Mouse (Mus musculus): Measurements from ENCODE around the gene Ltb. TPM values are rescaled to one million over a fixed set of nuclear protein-coding genes. Genes with fewer than 3 reads are reported as not detected.
"Not testable (repeated sequence)": the region's sequence is repeated elsewhere in the genome, so short reads cannot be mapped to it uniquely, and the experiment has no call there.

Gene Ltb
- polyA plus RNA-seq, 1 experiment, result 0.05 TPM

GRCm38 (mm10) chr17:35232659-35233058 lies 38.4 kb downstream of the Ltb start:
- Histone ChIP-seq H3K4me2 (ENCODE audit: low read depth) (no peak overlapping the region), H3K4me3 (no peak overlapping the region)

GRCm38 (mm10) chr17:35233114-35233980 lies 39.1 kb downstream of the Ltb start, which contains the start of gene Atp6v1g2:
Gene Atp6v1g2 (plus strand): TSS chr17:35233660.
- Histone ChIP-seq H3K4me3 (peak within 1 kb of the TSS; percentile 94), H3K79me2 (ENCODE audit: control insufficient read depth, insufficient read depth) (peaks cover 21% of the 10 kb centered on the region), H3K36me3 (ENCODE audit: control insufficient read depth, insufficient read depth) (peaks cover 14% of the 10 kb centered on the region), H3ac (ENCODE audit: control insufficient read depth, insufficient read length) (peak within 1 kb of the TSS; percentile 80), H3K27me3 (ENCODE audit: control insufficient read depth, insufficient read depth, insufficient read length) (no peaks in the 10 kb centered on the region), H3K4me2 (ENCODE audit: low read depth) (peak within 1 kb of the TSS; percentile 80)
- TF ChIP-seq TCF3 (IDR thresholded peaks at IDR 0.05; ENCODE audit: insufficient read length, low read depth) (no peak), MYOG (IDR thresholded peaks at IDR 0.05; ENCODE audit: control insufficient read depth in 1 of 3, insufficient read depth in 1 of 3, insufficient read length in 2 of 3, low read depth in 2 of 3) (no peak), USF1 (IDR thresholded peaks at IDR 0.05; ENCODE audit: low read depth) (no peak), POLR2AphosphoS2 (IDR thresholded peaks at IDR 0.05; ENCODE audit: insufficient read length, low read depth) (no peak), POLR2A (IDR thresholded peaks at IDR 0.05; ENCODE audit: insufficient read length, low read depth) (no peak), CEBPB (IDR thresholded peaks at IDR 0.05; ENCODE audit: insufficient read depth, poor library complexity, severe bottlenecking) (no peak)

More at GRCm38 (mm10) chr17:35232659-35233058, 38.4 kb downstream of the Ltb start:
- no peak overlapping the region for H3ac ChIP-seq (ENCODE audit: control insufficient read depth, insufficient read length)
- H3K27me3 ChIP-seq (ENCODE audit: control insufficient read depth, insufficient read depth, insufficient read length), result no peaks in the 10 kb centered on the region
- no peak for TF ChIP-seq MYOD1 (IDR thresholded peaks at IDR 0.05; ENCODE audit: control insufficient read depth in 1 of 3, insufficient read length in 2 of 3, low read depth in 2 of 3)
- TF ChIP-seq TCF3 (IDR thresholded peaks at IDR 0.05; ENCODE audit: insufficient read length, low read depth), result no peak
- no peak for TF ChIP-seq POLR2AphosphoS2 (IDR thresholded peaks at IDR 0.05; ENCODE audit: insufficient read length, low read depth)
- no peak for TF ChIP-seq POLR2A (IDR thresholded peaks at IDR 0.05; ENCODE audit: insufficient read length, low read depth)
- TF ChIP-seq REST (IDR thresholded peaks at IDR 0.05; ENCODE audit: insufficient read depth, insufficient read length), result no peak
- no peak for TF ChIP-seq MYOG (IDR thresholded peaks at IDR 0.05; ENCODE audit: control insufficient read depth in 1 of 3, insufficient read depth in 1 of 3, insufficient read length in 2 of 3, low read depth in 2 of 3)
- TF ChIP-seq TCF12 (IDR thresholded peaks at IDR 0.05; ENCODE audit: insufficient read depth, poor library complexity, severe bottlenecking), result no peak
- TF ChIP-seq MAX (IDR thresholded peaks at IDR 0.05; ENCODE audit: low read depth), result no peak
- TF ChIP-seq USF1 (IDR thresholded peaks at IDR 0.05; ENCODE audit: low read depth), result no peak
- no peak for TF ChIP-seq E2F4 (IDR thresholded peaks at IDR 0.05; ENCODE audit: insufficient read depth)
- no peak for TF ChIP-seq SRF (IDR thresholded peaks at IDR 0.05; ENCODE audit: control insufficient read depth, insufficient read length, low read depth)
- no peak for TF ChIP-seq CEBPB (IDR thresholded peaks at IDR 0.05; ENCODE audit: insufficient read depth, poor library complexity, severe bottlenecking)
- H3K79me2 ChIP-seq (ENCODE audit: control insufficient read depth, insufficient read depth), result peaks cover 21% of the 10 kb centered on the region
- peaks cover 14% of the 10 kb centered on the region for H3K36me3 ChIP-seq (ENCODE audit: control insufficient read depth, insufficient read depth)

DNA sequence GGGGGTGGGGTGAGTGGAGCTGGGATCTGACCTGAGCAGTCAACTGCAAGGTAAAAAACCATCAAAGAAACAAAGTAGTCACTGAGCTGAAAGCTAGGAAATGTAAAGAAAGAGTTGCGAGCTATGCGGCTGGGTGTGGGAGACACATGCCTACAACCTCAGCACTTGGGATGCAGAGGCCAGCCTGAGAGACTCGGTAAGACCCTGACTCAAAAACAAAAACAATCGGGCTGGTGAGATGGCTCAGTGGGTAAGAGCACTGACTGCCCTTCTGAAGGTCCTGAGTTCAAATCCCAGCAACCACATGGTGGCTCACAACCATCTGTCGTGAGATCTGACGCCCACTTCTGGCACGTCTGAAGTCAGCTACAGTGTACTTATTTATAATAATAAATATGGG lies 39.9 kb downstream of the Ltb start:
- H3ac ChIP-seq (ENCODE audit: control insufficient read depth, insufficient read length), result peak overlapping the region; percentile 80
- H3K79me2 ChIP-seq (ENCODE audit: control insufficient read depth, insufficient read depth), result peaks cover 21% of the 10 kb centered on the region
- H3K27me3 ChIP-seq (ENCODE audit: control insufficient read depth, insufficient read depth, insufficient read length), result not testable (repeated sequence)
- H3K4me3 ChIP-seq, result peak overlapping the region; percentile 94
- peaks cover 12% of the 10 kb centered on the region for H3K36me3 ChIP-seq (ENCODE audit: control insufficient read depth, insufficient read depth)
- H3K4me2 ChIP-seq (ENCODE audit: low read depth), result peak overlapping the region; percentile 80

DNA sequence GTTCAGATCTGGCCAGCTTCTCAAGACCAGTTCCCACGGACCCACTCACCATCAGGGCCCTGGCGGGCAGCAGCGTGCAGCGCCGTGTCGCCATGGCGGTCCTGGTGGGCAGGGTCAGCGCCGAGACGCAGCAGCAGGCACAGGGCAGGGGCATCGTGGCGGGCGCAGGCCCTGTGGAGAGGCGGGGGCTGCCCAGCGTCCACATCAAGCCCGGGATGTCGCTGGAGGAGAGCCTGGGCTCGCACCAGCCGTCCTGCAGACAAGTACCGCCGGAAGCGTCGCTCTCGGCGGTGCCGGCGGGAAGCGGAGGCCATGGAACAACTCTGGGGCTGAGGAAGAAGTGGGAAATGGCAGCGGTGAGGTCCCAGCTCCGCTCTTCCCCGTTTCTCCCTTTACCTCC lies 40.7 kb downstream of the Ltb start:
- Histone ChIP-seq H3K27me3 (ENCODE audit: control insufficient read depth, insufficient read depth, insufficient read length) (no peaks in the 10 kb centered on the region), H3K79me2 (ENCODE audit: control insufficient read depth, insufficient read depth) (peaks cover 21% of the 10 kb centered on the region), H3K4me3 (peak overlapping the region; percentile 94), H3ac (ENCODE audit: control insufficient read depth, insufficient read length) (peak overlapping the region; percentile 80), H3K36me3 (ENCODE audit: control insufficient read depth, insufficient read depth) (peaks cover 5% of the 10 kb centered on the region), H3K4me2 (ENCODE audit: low read depth) (peak overlapping the region; percentile 80)
- TF ChIP-seq USF1 (IDR thresholded peaks at IDR 0.05; ENCODE audit: low read depth) (no peak), MYOD1 (IDR thresholded peaks at IDR 0.05; ENCODE audit: control insufficient read depth in 1 of 3, insufficient read length in 2 of 3, low read depth in 2 of 3) (peak in 1 of 3 experiments; percentile 31), REST (IDR thresholded peaks at IDR 0.05; ENCODE audit: insufficient read depth, insufficient read length) (peak; percentile 44), CEBPB (IDR thresholded peaks at IDR 0.05; ENCODE audit: insufficient read depth, poor library complexity, severe bottlenecking) (no peak), MAX (IDR thresholded peaks at IDR 0.05; ENCODE audit: low read depth) (no peak), TCF12 (IDR thresholded peaks at IDR 0.05; ENCODE audit: insufficient read depth, poor library complexity, severe bottlenecking) (no peak), E2F4 (IDR thresholded peaks at IDR 0.05; ENCODE audit: insufficient read depth) (no peak), SRF (IDR thresholded peaks at IDR 0.05; ENCODE audit: control insufficient read depth, insufficient read length, low read depth) (no peak), MYOG (IDR thresholded peaks at IDR 0.05; ENCODE audit: control insufficient read depth in 1 of 3, insufficient read depth in 1 of 3, insufficient read length in 2 of 3, low read depth in 2 of 3) (peak in 2 of 3 experiments; percentile 21 to 43), POLR2A (IDR thresholded peaks at IDR 0.05; ENCODE audit: insufficient read length, low read depth) (peak; percentile 85), POLR2AphosphoS2 (IDR thresholded peaks at IDR 0.05; ENCODE audit: insufficient read length, low read depth) (peak; percentile 81)
